Mouse (Mus musculus) liver, postnatal 0 days (tissue): ENCODE results near the gene Elp4.

Experiments used
- CTCF ChIP-seq: sonication (generic); IDR thresholded peaks from 2 replicates; pipeline ENCODE4 v1.5.1; 2016; ENCODE audit warnings: antibody characterized with exemption, low read depth
- EP300 ChIP-seq: IDR thresholded peaks from 2 replicates; pipeline ENCODE4 v1.6.1; 2016; ENCODE audit warnings: antibody characterized with exemption, low read depth, mild to moderate bottlenecking

- TF ChIP-seq CTCF (no peak), EP300 (no peak)
These were observed 102.8 kb downstream of the Elp4 start for GRCm38 (mm10) chr2:105801536-105801935.
